Mouse (Mus musculus) MEL (cell line): ENCODE results near the gene Slc43a1. TPM values are rescaled to one million over a fixed set of nuclear protein-coding genes. Genes with fewer than 3 reads are reported as not detected.

Source experiments
- DNase-seq: peaks from one replicate; pipeline ENCODE4 v3.0.0; 2011; ENCODE audit warnings: low read depth, low spot score
- H3K27ac ChIP-seq: 2 replicates; pipeline ENCODE4 v1.5.1; 2012; ENCODE audit warnings: low read depth, mild to moderate bottlenecking, control low read depth, low read length, moderate library complexity; ENCODE audit not compliant: control insufficient read depth
- H3K27me3 ChIP-seq, 2 experiments: fragments of 150-350 bp in 1 of 2; sonication (generic) in 1 of 2; 2 replicates each; pipeline ENCODE4 v1.6.1; 2012; ENCODE audit warnings: low read length in 2 of 2, mild to moderate bottlenecking in 2 of 2, improper control_type of control experiment in 1 of 2, moderate library complexity in 1 of 2; ENCODE audit not compliant: insufficient read depth in 2 of 2, control insufficient read depth in 1 of 2
- H3K36me3 ChIP-seq, 2 experiments: 2 replicates each; pipeline ENCODE4 v1.6.1; 2012 to 2014; ENCODE audit warnings: low read length in 2 of 2, improper control_type of control experiment in 1 of 2, inconsistent platforms in 1 of 2, mild to moderate bottlenecking in 1 of 2; ENCODE audit not compliant: insufficient read depth in 2 of 2, control insufficient read depth in 1 of 2
- H3K4me1 ChIP-seq, 2 experiments: fragments of 150-350 bp in 1 of 2; sonication (generic) in 1 of 2; 2 replicates each; pipeline ENCODE4 v1.6.1; 2012; ENCODE audit warnings: low read length in 2 of 2, improper control_type of control experiment in 1 of 2, mild to moderate bottlenecking in 1 of 2; ENCODE audit not compliant: insufficient read depth in 2 of 2, control insufficient read depth in 1 of 2
- H3K4me3 ChIP-seq, 2 experiments: fragments of 150-350 bp in 1 of 2; sonication (generic) in 1 of 2; 2 replicates each; pipeline ENCODE4 v1.5.1; 2012; ENCODE audit warnings: low read depth in 2 of 2, low read length in 2 of 2, mild to moderate bottlenecking in 2 of 2, moderate library complexity in 2 of 2, control low read depth in 1 of 2, improper control_type of control experiment in 1 of 2; ENCODE audit not compliant: control insufficient read depth in 1 of 2, insufficient read depth in 1 of 2
- H3K79me2 ChIP-seq: 2 replicates; pipeline ENCODE4 v1.6.1; 2012; ENCODE audit warnings: mild to moderate bottlenecking, low read length, moderate library complexity; ENCODE audit not compliant: control insufficient read depth, poor library complexity, insufficient read depth
- H3K9ac ChIP-seq: 2 replicates; pipeline ENCODE4 v1.6.1; 2012; ENCODE audit warnings: low read depth, mild to moderate bottlenecking, control low read depth, low read length, moderate library complexity; ENCODE audit not compliant: control insufficient read depth, poor library complexity, severe bottlenecking
- H3K9me3 ChIP-seq: fragments of 150-350 bp; sonication (generic); replicated peaks from 2 replicates; pipeline ENCODE4 v1.6.1; 2012; ENCODE audit warnings: mild to moderate bottlenecking, low read length, improper control_type of control experiment, moderate library complexity; ENCODE audit not compliant: insufficient read depth
- CTCF ChIP-seq, 3 experiments: IDR thresholded peaks in 2 of 3; conservative IDR thresholded peaks in 1 of 3; 2 replicates each; pipeline ENCODE4 v1.5.1; 2011 to 2012; ENCODE audit warnings: low read length in 3 of 3, low read depth in 2 of 3, mild to moderate bottlenecking in 2 of 3, improper control_type of control experiment in 1 of 3, inconsistent platforms in 1 of 3, mixed read lengths in 1 of 3, moderate library complexity in 1 of 3; ENCODE audit not compliant: control insufficient read depth in 1 of 3, insufficient read depth in 1 of 3, poor library complexity in 1 of 3, severe bottlenecking in 1 of 3
- E2F4 ChIP-seq: IDR thresholded peaks from 2 replicates; pipeline ENCODE4 v1.6.1; 2011; ENCODE audit warnings: low read depth, low read length, improper control_type of control experiment, borderline replicate concordance
- ELF1 ChIP-seq: IDR thresholded peaks from 2 replicates; pipeline ENCODE4 v1.6.1; 2014; ENCODE audit warnings: low read depth, mild to moderate bottlenecking, inconsistent platforms, low read length, improper control_type of control experiment, moderate library complexity
- EP300 ChIP-seq, 2 experiments: IDR thresholded peaks; 2 replicates each; pipeline ENCODE4 v1.6.1; 2011; ENCODE audit warnings: improper control_type of control experiment in 2 of 2, low read length in 2 of 2, low read depth in 1 of 2, mild to moderate bottlenecking in 1 of 2
- HCFC1 ChIP-seq: IDR thresholded peaks from 2 replicates; pipeline ENCODE4 v1.6.1; 2012; ENCODE audit warnings: low read depth, mild to moderate bottlenecking, inconsistent platforms, low read length, improper control_type of control experiment, moderate library complexity
- MAX ChIP-seq: IDR thresholded peaks from 2 replicates; pipeline ENCODE4 v1.6.1; 2011; ENCODE audit warnings: low read length, improper control_type of control experiment
- MAZ ChIP-seq: IDR thresholded peaks from 2 replicates; pipeline ENCODE4 v1.6.1; 2012; ENCODE audit warnings: low read depth, mild to moderate bottlenecking, inconsistent platforms, low read length, improper control_type of control experiment
- MYC ChIP-seq: IDR thresholded peaks from 2 replicates; pipeline ENCODE4 v1.6.1; 2011; ENCODE audit warnings: low read depth, mild to moderate bottlenecking, low read length, improper control_type of control experiment, moderate library complexity
- NRF1 ChIP-seq: IDR thresholded peaks from 2 replicates; pipeline ENCODE4 v1.6.1; 2014; ENCODE audit warnings: low read depth, mild to moderate bottlenecking, inconsistent platforms, low read length, improper control_type of control experiment, moderate library complexity; ENCODE audit not compliant: poor library complexity, insufficient read depth, severe bottlenecking
- POLR2A ChIP-seq, 2 experiments: IDR thresholded peaks; 2 replicates each; pipeline ENCODE4 v1.6.1; 2011 to 2012; ENCODE audit warnings: low read length in 2 of 2, mild to moderate bottlenecking in 2 of 2, control low read depth in 1 of 2, improper control_type of control experiment in 1 of 2, low read depth in 1 of 2, moderate library complexity in 1 of 2; ENCODE audit not compliant: control insufficient read depth in 1 of 2, insufficient read depth in 1 of 2, poor library complexity in 1 of 2
- POLR2AphosphoS2 ChIP-seq: IDR thresholded peaks from 2 replicates; pipeline ENCODE4 v1.6.1; 2011; ENCODE audit warnings: low read length, improper control_type of control experiment
- RCOR1 ChIP-seq: IDR thresholded peaks from 2 replicates; pipeline ENCODE4 v1.6.1; 2012; ENCODE audit warnings: low read depth, mild to moderate bottlenecking, inconsistent platforms, low read length, improper control_type of control experiment
- SIN3A ChIP-seq: IDR thresholded peaks from 2 replicates; pipeline ENCODE4 v1.6.1; 2012; ENCODE audit warnings: low read length, improper control_type of control experiment, inconsistent platforms
- SMC3 ChIP-seq: IDR thresholded peaks from 2 replicates; pipeline ENCODE4 v1.6.1; 2011; ENCODE audit warnings: low read depth, low read length, improper control_type of control experiment
- TBP ChIP-seq: IDR thresholded peaks from 2 replicates; pipeline ENCODE4 v1.8.0; 2011; ENCODE audit warnings: low read depth, low read length, improper control_type of control experiment
- TCF12 ChIP-seq: IDR thresholded peaks from 2 replicates; pipeline ENCODE4 v1.6.1; 2014; ENCODE audit warnings: low read depth, mild to moderate bottlenecking, inconsistent platforms, low read length, improper control_type of control experiment, moderate library complexity
- ZKSCAN1 ChIP-seq: IDR thresholded peaks from 2 replicates; pipeline ENCODE4 v1.6.1; 2012; ENCODE audit warnings: low read depth, mild to moderate bottlenecking, inconsistent platforms, low read length, improper control_type of control experiment, moderate library complexity
- ZMIZ1 ChIP-seq: IDR thresholded peaks from 2 replicates; pipeline ENCODE4 v1.6.1; 2012; ENCODE audit warnings: low read depth, mild to moderate bottlenecking, inconsistent platforms, low read length, improper control_type of control experiment, moderate library complexity
- ZNF384 ChIP-seq: IDR thresholded peaks from 2 replicates; pipeline ENCODE4 v1.6.1; 2012; ENCODE audit warnings: low read depth, mild to moderate bottlenecking, inconsistent platforms, low read length, improper control_type of control experiment
- polyA plus RNA-seq, 2 experiments: library from polyadenylated mRNA; stranded (reverse) in 1 of 2; unstranded in 1 of 2; fragments of >175 nt in 1 of 2; fragments of >200 nt in 1 of 2; gene quantifications; 2 replicates each; pipeline versions ENCODE4 v1.2.1 to v1.2.4; 2012; ENCODE audit warnings: low replicate concordance in 2 of 2, low read depth in 1 of 2; ENCODE audit not compliant: insufficient read length in 2 of 2, insufficient read depth in 1 of 2, missing spikeins in 1 of 2
- total RNA-seq: library from RNA; depleted of rRNA; stranded (reverse); fragments of 300-350 nt; gene quantifications from 2 replicates; pipeline ENCODE4 v1.2.3, GENCODE M21; 2012

Gene Slc43a1
- total and polyA plus RNA-seq, 3 experiments = 69.8 to 131 (median 108) TPM

- no peak for DNase-seq
- H3K27ac ChIP-seq = no peak overlapping the region
- no peaks in the 10 kb centered on the region for H3K36me3 ChIP-seq
- H3K27me3 ChIP-seq = peaks cover 0 to 3% of the 10 kb centered on the region in 2 experiments; a peak in 1 of 4 replicates
- no peak overlapping the region for H3K4me3 ChIP-seq
- H3K4me1 ChIP-seq = no peaks in the 10 kb centered on the region
- no peaks in the 10 kb centered on the region for H3K79me2 ChIP-seq
- no peak for TF ChIP-seq MAZ
- no peak for TF ChIP-seq RCOR1
- TF ChIP-seq POLR2A (IDR thresholded peaks at IDR 0.05; ENCODE audit: control insufficient read depth in 1 of 2, insufficient read depth in 1 of 2, low read depth in 1 of 2, low read length in 2 of 2, poor library complexity in 1 of 2) = no peak
- TF ChIP-seq ZKSCAN1 = no peak
- TF ChIP-seq EP300 (IDR thresholded peaks at IDR 0.05; ENCODE audit: low read depth in 1 of 2, low read length in 2 of 2) = no peak
- no peak for TF ChIP-seq POLR2AphosphoS2
- no peak for TF ChIP-seq E2F4
- no peak for TF ChIP-seq ELF1
- TF ChIP-seq ZNF384 = no peak
- no peak for TF ChIP-seq TCF12
- no peak for TF ChIP-seq MAX
- no peak for TF ChIP-seq CTCF (IDR thresholded peaks at IDR 0.05 in 2 of 3, conservative IDR thresholded peaks at IDR 0.05 in 1 of 3; ENCODE audit: control insufficient read depth in 1 of 3, insufficient read depth in 1 of 3, low read depth in 2 of 3, low read length in 3 of 3, poor library complexity in 1 of 3, severe bottlenecking in 1 of 3)
- TF ChIP-seq ZMIZ1 = no peak
- no peak for TF ChIP-seq NRF1
- TF ChIP-seq MYC = no peak
- no peak for TF ChIP-seq SIN3A
- no peak for TF ChIP-seq HCFC1
- no peak for TF ChIP-seq SMC3
- no peak for TF ChIP-seq TBP
- H3K9me3 ChIP-seq = no peaks in the 10 kb centered on the region
- no peak overlapping the region for H3K9ac ChIP-seq
Observed at GRCm38 (mm10) chr2:84883942-84884341, 45.3 kb downstream of the Slc43a1 start.

GRCm38 (mm10) chr2:84884611-84885010, 46.0 kb downstream of the Slc43a1 start:
- Histone ChIP-seq H3K36me3 (no peaks in the 10 kb centered on the region; a peak in 1 of 4 replicates), H3K4me3 (no peak overlapping the region), H3K4me1 (0 out of 4 replicates have a peak, but pooled peaks cover 0 to 4% of the 10 kb centered on the region in 2 experiments), H3K27ac (no peak overlapping the region), H3K9me3 (no peaks in the 10 kb centered on the region), H3K27me3 (peaks cover 0 to 3% of the 10 kb centered on the region in 2 experiments; a peak in 1 of 4 replicates), H3K79me2 (no peaks in the 10 kb centered on the region), H3K9ac (no peak overlapping the region)
- TF ChIP-seq ELF1 = no peak
- no peak for DNase-seq
